Mouse (Mus musculus) cortical plate, adult 2 months (tissue): ENCODE measurements around the gene Maob.

ENCODE experiments used
- CTCF ChIP-seq: fragments of 200-500 bp; IDR thresholded peaks from 2 replicates; pipeline ENCODE4 v1.5.1; 2011; ENCODE audit warnings: mild to moderate bottlenecking, control low read depth, low read length; ENCODE audit not compliant: insufficient read depth; ENCODE audit errors: extremely low read depth
- POLR2A ChIP-seq: fragments of 200-500 bp; IDR thresholded peaks from 2 replicates; pipeline ENCODE4 v1.6.1; 2011; ENCODE audit warnings: mild to moderate bottlenecking, low read length, control low read depth; ENCODE audit not compliant: insufficient read depth; ENCODE audit errors: extremely low read depth

GRCm38 (mm10) chrX:16841443-16841842 is 24.3 kb upstream of the Maob start:
- TF ChIP-seq CTCF (no peak), POLR2A (no peak)
